Mouse (Mus musculus) thymus, adult 18-20 months (tissue): ENCODE measurements around the gene Olfr103.

ENCODE experiments used
- DNase-seq, 2 experiments: peaks; one replicate each; pipeline ENCODE4 v3.0.0; 2022; ENCODE audit warnings: mixed read lengths in 2 of 2

Olfr103 gene

DNA sequence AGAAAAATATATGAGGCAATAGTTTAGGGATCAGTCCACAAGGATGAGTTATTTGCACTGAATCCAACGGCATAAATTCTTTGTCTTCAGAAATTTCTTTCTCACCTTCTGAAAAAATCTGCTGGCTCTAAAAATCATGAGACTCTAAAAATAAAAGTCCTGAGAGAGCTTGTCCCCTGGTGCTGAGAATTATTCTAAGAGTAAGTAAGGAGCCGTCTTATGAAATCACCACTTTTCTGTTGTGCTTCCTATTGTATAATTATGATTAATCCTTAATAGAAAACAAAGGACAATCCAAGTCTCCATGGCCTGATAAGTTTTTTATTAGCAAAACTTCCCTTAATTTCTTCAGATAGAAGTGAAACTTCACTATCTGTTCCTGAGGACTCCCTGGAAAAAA, at the start of gene Olfr103:
TSS of gene Olfr103 (minus strand) at position 101 of the 400 bp plus-strand sequence.
- DNase-seq: no peak

- no peak for DNase-seq
Measured at GRCm38 (mm10) chr17:37378733-37379132, 39.2 kb upstream of the Olfr103 start, which contains the start of gene Olfr105-ps. Olfr105-ps (plus strand) TSS chr17:37379033.

- DNase-seq: no peak
Measured at GRCm38 (mm10) chr17:37359282-37359681, 19.8 kb upstream of the Olfr103 start, which contains the start of gene Olfr104-ps. Olfr104-ps (plus strand) TSS chr17:37359582.

GRCm38 (mm10) chr17:37316954-37317353, 22.5 kb downstream of the Olfr103 start, which contains the start of gene Olfr102:
Olfr102 (minus strand) TSS chr17:37317054.
- no peak for DNase-seq

- DNase-seq: no peak
Measured at GRCm38 (mm10) chr17:37310146-37310699, 29.3 kb downstream of the Olfr103 start.

DNA sequence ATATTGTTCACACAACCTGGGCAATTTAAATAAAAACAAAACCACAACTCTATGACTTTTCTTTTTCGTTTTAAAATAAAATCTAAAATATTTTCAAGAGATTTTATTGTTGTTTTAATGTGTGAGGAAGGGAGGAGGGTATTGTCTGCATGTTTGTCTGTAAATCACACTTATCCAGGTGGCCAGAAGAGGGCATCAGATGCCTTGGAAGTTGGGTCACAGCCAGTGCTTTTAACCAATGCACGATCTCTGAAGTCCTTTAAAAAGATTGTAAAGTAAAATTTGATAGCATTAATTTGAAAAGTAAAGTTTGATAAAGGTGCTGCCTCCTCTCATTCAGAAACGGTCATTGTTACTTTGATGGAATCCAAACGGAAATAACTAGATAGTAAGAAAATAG, 31.0 kb downstream of the Olfr103 start:
- DNase-seq: no peak

- DNase-seq: no peak
Measured at GRCm38 (mm10) chr17:37304213-37304612, 35.3 kb downstream of the Olfr103 start, which contains the start of gene Olfr101. Olfr101 (minus strand) TSS chr17:37304313.
